Mouse (Mus musculus): ENCODE measurements around the gene Prcd.
A peak's percentile ranks its signal among the peaks of the same experiment; 100 is the strongest.
"Not testable (repeated sequence)": the region's sequence is repeated elsewhere in the genome, so short reads cannot be mapped to it uniquely, and the experiment has no call there.

Gene Prcd

DNA sequence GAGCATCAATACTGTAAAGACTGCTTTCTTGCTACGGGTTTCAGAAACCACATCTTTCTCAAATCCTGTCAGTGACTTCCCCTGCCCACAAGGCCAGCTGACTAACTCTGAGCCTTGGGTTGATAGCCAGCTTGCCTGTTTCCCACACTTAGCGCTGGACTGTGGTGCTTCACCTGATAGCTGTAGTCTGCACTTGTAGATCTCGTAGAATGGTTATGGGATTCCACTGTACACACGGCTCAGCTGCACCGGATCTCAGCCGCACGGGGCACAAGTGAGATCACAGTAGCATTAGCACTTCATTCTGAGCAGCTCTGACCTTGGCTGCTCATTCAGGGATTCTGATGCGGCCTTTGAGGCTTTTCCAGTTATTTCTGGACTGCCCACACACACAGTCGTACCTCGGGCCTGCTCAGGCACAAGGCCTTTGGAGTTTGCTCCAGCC is 15.1 kb downstream of the Prcd start:
- DNase-seq (ENCODE audit: low read depth, low spot score) = no peak

GRCm38 (mm10) chr11:116668839-116669238 is 15.5 kb downstream of the Prcd start:
- DNase-seq (ENCODE audit: low read depth, low spot score) = no peak

- no peak for DNase-seq (ENCODE audit: low read depth, low spot score)
These were observed 16.0 kb downstream of the Prcd start for GRCm38 (mm10) chr11:116669316-116669715.

- peak; percentile 78 for DNase-seq (ENCODE audit: low read depth, low spot score)
These were observed 16.5 kb downstream of the Prcd start for GRCm38 (mm10) chr11:116669787-116670365.

- DNase-seq (ENCODE audit: low read depth, low spot score) = no peak
These were observed 17.1 kb downstream of the Prcd start for GRCm38 (mm10) chr11:116670386-116670785.

DNA sequence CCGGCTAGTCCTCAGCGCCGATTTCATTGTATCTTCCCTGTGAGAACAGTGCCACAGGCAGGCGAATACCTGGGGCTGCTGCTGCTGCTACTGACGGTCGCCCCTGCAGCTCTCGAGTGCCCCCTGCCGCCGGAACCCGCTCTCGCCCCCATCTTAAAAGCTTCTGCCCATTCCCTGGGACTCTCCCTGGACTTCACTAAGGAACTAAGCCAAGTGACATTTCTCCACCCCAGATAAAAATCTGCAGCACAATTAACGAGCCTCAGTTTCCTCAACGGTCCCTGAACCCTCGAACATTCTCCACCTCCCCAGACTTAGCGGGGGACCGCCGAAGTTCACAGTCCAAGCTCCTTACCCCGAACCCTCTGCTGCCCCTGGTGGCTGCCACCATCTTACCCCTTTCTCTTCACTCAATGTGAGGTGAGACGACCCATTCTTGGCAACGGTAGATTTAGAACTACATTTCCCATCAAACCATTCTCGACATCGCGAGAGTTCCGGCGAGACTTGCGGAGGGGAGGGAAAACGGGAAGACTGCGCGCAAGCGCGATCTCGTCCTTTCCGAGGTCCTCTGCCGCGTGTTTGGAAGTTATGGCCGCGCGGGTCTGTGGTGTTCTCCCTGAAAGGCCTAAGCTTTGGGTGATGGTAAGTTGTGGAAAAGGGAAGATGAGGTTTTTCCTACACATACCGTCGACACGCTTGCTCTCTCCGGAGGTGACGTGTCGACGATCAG is 17.9 kb downstream of the Prcd start:
- peak; percentile 99 for DNase-seq (ENCODE audit: low read depth, low spot score)

DNA sequence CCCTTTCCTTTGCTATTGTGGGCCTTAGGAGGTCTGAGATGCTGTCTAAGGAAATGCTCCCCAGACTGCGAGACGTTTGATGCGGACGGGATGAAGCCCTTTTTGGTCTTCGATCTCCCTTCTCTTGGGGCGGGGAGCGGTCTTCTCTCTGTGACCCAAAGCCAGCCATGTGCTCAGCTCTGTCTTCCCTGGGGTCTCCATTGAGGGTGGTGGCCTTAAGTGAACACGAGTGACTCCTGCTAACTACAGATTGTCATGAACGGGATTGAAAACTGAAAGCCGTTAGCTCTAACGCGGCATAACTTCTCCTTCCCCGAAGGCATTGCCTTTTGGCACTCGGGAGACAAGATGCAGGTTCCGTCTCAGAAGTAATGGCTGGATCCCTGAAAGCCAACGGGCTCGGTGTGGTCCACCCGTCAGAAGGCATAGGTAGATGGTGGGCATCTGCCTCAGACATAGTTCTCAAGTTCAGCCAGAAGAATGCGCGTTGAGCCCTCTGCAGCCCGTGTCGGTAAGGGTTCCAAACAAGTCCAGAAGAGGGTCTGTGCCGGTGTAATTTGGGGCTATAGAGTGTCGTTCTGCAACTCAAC is 18.6 kb downstream of the Prcd start:
- DNase-seq (ENCODE audit: low read depth, low spot score) = no peak

- DNase-seq (ENCODE audit: low read depth, low spot score) = peak; percentile 41
These were observed 19.3 kb downstream of the Prcd start for GRCm38 (mm10) chr11:116672595-116672994.

GRCm38 (mm10) chr11:116673410-116673809 is 20.1 kb downstream of the Prcd start:
- DNase-seq (ENCODE audit: low read depth, low spot score) = no peak

- no peak for DNase-seq (ENCODE audit: low read depth, low spot score)
These were observed 21.5 kb downstream of the Prcd start for GRCm38 (mm10) chr11:116674616-116675379.

DNA sequence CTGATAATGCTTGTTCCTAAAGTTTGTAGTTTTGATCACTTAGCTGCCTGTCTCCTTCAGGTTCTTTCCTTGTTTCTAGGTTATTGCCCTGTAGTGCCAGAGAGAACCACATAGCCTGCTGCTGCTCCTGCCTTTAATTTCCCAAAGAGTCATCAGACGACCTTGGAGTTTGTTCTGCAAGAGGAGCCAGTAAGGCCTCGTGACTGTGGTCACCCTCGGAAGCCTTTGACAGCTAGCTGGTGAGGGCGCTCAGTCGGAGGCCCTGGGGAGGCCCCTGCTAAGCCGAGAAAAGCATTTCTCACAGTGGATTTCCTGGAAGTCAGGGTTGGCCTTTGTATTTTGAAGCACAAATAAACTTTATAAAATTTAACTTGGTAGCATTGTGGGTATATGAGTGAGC is 22.1 kb downstream of the Prcd start:
- DNase-seq (ENCODE audit: low read depth, low spot score) = not testable (repeated sequence)

DNA sequence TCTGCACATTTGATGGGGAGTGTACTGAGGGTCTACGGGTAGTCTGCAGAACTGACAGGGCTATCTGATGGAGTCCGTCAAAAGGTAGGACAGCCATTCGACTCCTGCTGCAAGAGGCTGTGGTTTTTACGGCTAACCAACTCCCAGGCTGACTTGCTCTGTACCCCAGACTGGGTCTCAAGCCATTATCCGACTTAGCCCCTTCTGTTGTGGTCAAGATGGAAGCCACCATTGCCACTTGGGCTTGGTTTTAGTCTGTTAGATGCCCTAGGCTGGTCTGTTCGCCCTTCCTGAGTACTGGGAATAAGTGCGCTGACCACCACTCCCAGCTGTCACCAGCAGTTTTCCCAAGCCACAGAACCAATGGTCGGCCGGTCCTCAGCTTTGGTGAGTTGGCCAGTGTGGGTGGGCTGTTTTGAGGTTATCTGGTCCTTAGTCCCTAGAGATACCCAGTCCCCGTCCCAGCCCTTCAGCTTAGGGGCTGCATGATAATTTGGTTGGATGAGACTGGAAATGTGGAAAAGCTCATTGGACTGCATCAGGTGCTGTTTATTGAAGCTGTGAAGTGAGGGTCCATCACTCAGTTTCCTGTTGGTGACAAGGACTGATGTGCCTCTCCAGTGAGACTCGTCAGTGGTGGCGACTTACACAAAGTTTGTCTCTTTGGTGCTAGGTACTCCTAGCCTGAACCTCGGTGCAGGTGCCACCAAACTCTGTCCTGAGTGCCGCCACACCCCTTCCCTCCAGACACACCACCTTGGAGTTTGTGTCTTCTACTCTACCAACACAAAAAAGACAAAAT is 23.0 kb downstream of the Prcd start:
- no peak for DNase-seq (ENCODE audit: low read depth, low spot score)

GRCm38 (mm10) chr11:116677711-116678441 is 24.5 kb downstream of the Prcd start:
- no peak for DNase-seq (ENCODE audit: low read depth, low spot score)

GRCm38 (mm10) chr11:116679148-116679547 is 25.8 kb downstream of the Prcd start:
- DNase-seq (ENCODE audit: low read depth, low spot score) = no peak

DNA sequence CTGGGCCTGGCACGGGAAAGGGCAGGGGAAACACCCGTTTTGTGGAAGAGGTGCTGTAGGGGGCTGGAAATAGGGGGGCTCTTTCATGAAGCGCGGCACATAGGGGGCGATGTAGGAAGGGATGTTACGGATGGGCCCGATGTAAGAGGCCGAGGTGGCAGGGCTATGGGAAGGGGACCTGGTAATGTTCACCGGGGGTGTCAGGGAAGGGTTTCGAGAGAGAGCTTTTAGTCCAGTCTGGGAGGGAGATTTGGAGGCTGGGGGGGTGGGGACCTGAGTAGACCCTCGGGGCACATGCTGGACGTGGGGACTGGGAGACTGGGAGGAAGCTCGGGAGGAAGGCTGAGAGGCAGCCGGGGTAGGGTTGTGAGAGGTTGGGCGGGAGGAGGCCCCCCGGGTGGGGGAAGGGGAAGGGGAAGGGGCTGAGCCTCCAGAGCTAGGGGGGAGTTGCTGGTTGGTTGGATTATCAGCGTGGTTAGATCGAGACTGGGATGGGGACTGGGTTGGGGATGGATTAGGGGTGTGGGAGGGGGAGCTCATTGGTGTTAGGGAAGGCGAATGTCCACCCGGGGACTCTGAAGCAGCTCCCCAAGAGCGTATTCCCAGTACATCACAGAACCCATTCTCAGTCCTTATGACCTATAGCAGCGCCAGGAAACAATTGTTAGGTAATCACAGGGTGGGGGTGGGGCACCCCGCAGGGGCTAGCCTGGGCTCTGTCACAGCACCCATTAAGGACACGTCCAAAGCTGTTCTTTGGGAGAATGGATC is 27.2 kb downstream of the Prcd start:
- no peak for DNase-seq (ENCODE audit: low read depth, low spot score)

DNA sequence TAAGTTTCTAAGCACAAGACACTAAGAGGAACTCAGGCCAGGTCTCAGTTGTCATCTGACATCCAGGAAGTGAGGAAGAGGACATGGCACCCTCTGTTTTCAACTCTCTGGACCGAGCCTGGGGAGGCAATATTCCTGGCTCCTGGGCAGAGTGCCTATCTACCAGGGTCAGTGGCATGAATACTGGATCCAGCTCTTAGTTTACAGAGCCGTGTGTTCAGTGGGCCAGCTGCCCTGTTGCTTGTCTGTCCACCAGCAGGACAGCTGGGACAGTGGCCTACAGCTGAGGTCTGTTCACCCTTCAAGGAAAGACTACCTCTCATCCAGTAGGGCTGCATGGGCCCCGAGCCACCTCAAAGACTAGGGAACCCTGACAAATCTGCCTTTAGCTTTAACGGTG is 27.8 kb downstream of the Prcd start:
- DNase-seq (ENCODE audit: low read depth, low spot score) = no peak

GRCm38 (mm10) chr11:116682501-116683144 is 29.3 kb downstream of the Prcd start:
- no peak for DNase-seq (ENCODE audit: low read depth, low spot score)

- DNase-seq (ENCODE audit: low read depth, low spot score) = no peak
These were observed 30.4 kb downstream of the Prcd start for GRCm38 (mm10) chr11:116683777-116684176.

GRCm38 (mm10) chr11:116685729-116686128 is 32.4 kb downstream of the Prcd start:
- DNase-seq (ENCODE audit: low read depth, low spot score) = no peak
